Mouse (Mus musculus) left cerebral cortex, adult 8-10 months (tissue): ENCODE data around the gene Mpig6b. TPM values are rescaled to one million over a fixed set of nuclear protein-coding genes. Genes with fewer than 3 reads are reported as not detected.

Experiments
- DNase-seq, 2 experiments: peaks; one replicate each; pipeline ENCODE4 v3.0.0; 2022; ENCODE audit warnings: low spot score in 2 of 2
- total RNA-seq, 4 experiments: library from RNA; stranded (reverse); gene quantifications; 2 replicates each; pipeline ENCODE4 v1.2.4; 2022

Gene Mpig6b
- total RNA-seq, 4 experiments from 2014 or later, result 0.15 TPM; not detected in 3

- no peak for DNase-seq
Measured at GRCm38 (mm10) chr17:35088151-35088550, 22.2 kb upstream of the Mpig6b start.

GRCm38 (mm10) chr17:35085208-35085865, 19.4 kb upstream of the Mpig6b start, which contains the start of gene Ly6g6f:
TSS of gene Ly6g6f (minus strand) at chr17:35085610.
- DNase-seq, result no peak

GRCm38 (mm10) chr17:35083929-35084497, 18.0 kb upstream of the Mpig6b start:
- DNase-seq, result no peak

GRCm38 (mm10) chr17:35082841-35083576, 17.0 kb upstream of the Mpig6b start:
- DNase-seq, result no peak

GRCm38 (mm10) chr17:35080710-35081109, 14.7 kb upstream of the Mpig6b start:
- DNase-seq, result no peak

GRCm38 (mm10) chr17:35080248-35080647, 14.3 kb upstream of the Mpig6b start:
- no peak for DNase-seq

- no peak for DNase-seq
Measured at GRCm38 (mm10) chr17:35079778-35080177, 13.8 kb upstream of the Mpig6b start.

- no peak for DNase-seq
Measured at GRCm38 (mm10) chr17:35077786-35078233, 11.8 kb upstream of the Mpig6b start, which contains the start of gene Ly6g6d. TSS of gene Ly6g6d (minus strand) at chr17:35078065.

- no peak for DNase-seq
Measured at GRCm38 (mm10) chr17:35077285-35077684, 11.3 kb upstream of the Mpig6b start.

GRCm38 (mm10) chr17:35076507-35077176, 10.7 kb upstream of the Mpig6b start, which contains the start of gene Ly6g6e:
TSS of gene Ly6g6e (plus strand) at chr17:35076902.
- DNase-seq, result no peak

- no peak for DNase-seq
Measured at GRCm38 (mm10) chr17:35074097-35074496, 8.1 kb upstream of the Mpig6b start.

- no peak for DNase-seq
Measured at GRCm38 (mm10) chr17:35071454-35071853, 5.5 kb upstream of the Mpig6b start.

GRCm38 (mm10) chr17:35070556-35071229, 4.7 kb upstream of the Mpig6b start:
- DNase-seq, result no peak

GRCm38 (mm10) chr17:35068213-35068914, 2.4 kb upstream of the Mpig6b start:
- DNase-seq, result no peak

GRCm38 (mm10) chr17:35064951-35065947, 735 bp downstream of the Mpig6b start, which contains the start of gene Ly6g6c:
TSS of gene Ly6g6c (plus strand) at chr17:35065388.
- no peak for DNase-seq

GRCm38 (mm10) chr17:35064378-35064877, 1.6 kb downstream of the Mpig6b start:
- DNase-seq, result no peak

- DNase-seq, result no peak
Measured at GRCm38 (mm10) chr17:35063466-35063865, 2.5 kb downstream of the Mpig6b start.

- DNase-seq, result no peak
Measured at GRCm38 (mm10) chr17:35061299-35061698, 4.7 kb downstream of the Mpig6b start.

- DNase-seq, result no peak
Measured at GRCm38 (mm10) chr17:35060737-35061297, 5.2 kb downstream of the Mpig6b start.
